Comparison of ENCODE assay signal across 21 mouse cellular contexts in genomic region chr11:80037495-80037894, GRCm38 (mm10). TPM values are rescaled to one million over a fixed set of nuclear protein-coding genes. Genes with fewer than 3 reads are reported as not detected.
DNase-seq lines count a peak whose midpoint lies in the region; TF ChIP-seq lines count a peak whose summit lies in the region.
"Had no signal": no experiment of that assay in that cellular context is flagged by ENCODE, and none has a peak within 500 bp of the region (broad histone marks: within the 10 kb centered on the region; RNA-seq: fewer than 3 reads in every experiment).

No protein-coding gene starts in this region.

- TF ChIP-seq RAD21 in CH12.LX (IDR thresholded peaks at IDR 0.05; ENCODE audit: low read depth, low read length) (no peak), MEL (IDR thresholded peaks at IDR 0.05; ENCODE audit: low read depth, low read length) (no peak)

- H3K9me3 ChIP-seq in CH12.LX (replicated peaks; ENCODE audit: low read length) (no peaks in the 10 kb centered on the region), MEL (replicated peaks; ENCODE audit: insufficient read depth, low read length) (no peaks in the 10 kb centered on the region)
- H3K9me3 ChIP-seq in hindbrain, embryonic 10.5 days: no peaks in the 10 kb centered on the region
- H3K9me3 ChIP-seq: G1E had no signal

- H3K4me1 ChIP-seq in CH12.LX (ENCODE audit: control insufficient read depth in 1 of 2, insufficient read depth in 2 of 2): peaks cover 2 to 27% of the 10 kb centered on the region in 2 experiments
- H3K4me1 ChIP-seq in MEL (ENCODE audit: control insufficient read depth in 1 of 2, insufficient read depth in 2 of 2, low read length in 2 of 2): no peaks in the 10 kb centered on the region
- H3K4me1 ChIP-seq in hindbrain, embryonic 10.5 days (replicated peaks): no peaks in the 10 kb centered on the region

- dilution Hi-C loops in CH12.LX (cut with MboI; ENCODE audit: extremely low pct_ligation_motif_present, extremely low pct_unique_long_range_greater_than_20kb, low sequenced_read_pairs): no loop called here

- H3ac ChIP-seq in myocyte (ENCODE audit: control insufficient read depth, insufficient read length): no peak overlapping the region

- H3K27me3 ChIP-seq in CH12.LX (replicated peaks): no peaks in the 10 kb centered on the region
- no peaks in the 10 kb centered on the region for H3K27me3 ChIP-seq in MEL (ENCODE audit: control insufficient read depth in 1 of 2, insufficient read depth in 2 of 2, low read length in 2 of 2)
- no peaks in the 10 kb centered on the region for H3K27me3 ChIP-seq in myocyte (ENCODE audit: control insufficient read depth, insufficient read depth, insufficient read length)
- H3K27me3 ChIP-seq in hindbrain, embryonic 10.5 days (ENCODE audit: insufficient read depth, poor library complexity, severe bottlenecking): no peaks in the 10 kb centered on the region
- H3K27me3 ChIP-seq: Patski had no signal

- TF ChIP-seq EP300 in CH12.LX (IDR thresholded peaks at IDR 0.05; ENCODE audit: low read length): no peak
- TF ChIP-seq EP300 in MEL (IDR thresholded peaks at IDR 0.05; ENCODE audit: low read depth in 1 of 2, low read length in 2 of 2): no peak

- TF ChIP-seq CTCF in CH12.LX (conservative IDR thresholded peaks at IDR 0.05 in 1 of 2, IDR thresholded peaks at IDR 0.05 in 1 of 2; ENCODE audit: low read depth in 2 of 2, low read length in 2 of 2): no peak
- TF ChIP-seq CTCF in MEL (IDR thresholded peaks at IDR 0.05 in 2 of 3, conservative IDR thresholded peaks at IDR 0.05 in 1 of 3; ENCODE audit: control insufficient read depth in 1 of 3, insufficient read depth in 1 of 3, low read depth in 2 of 3, low read length in 3 of 3, poor library complexity in 1 of 3, severe bottlenecking in 1 of 3): no peak

- H3K4me3 ChIP-seq in CH12.LX (replicated peaks in 1 of 3; ENCODE audit: low read depth in 2 of 3, low read length in 2 of 3, poor library complexity in 1 of 3): no peak overlapping the region
- H3K4me3 ChIP-seq in MEL (ENCODE audit: control insufficient read depth in 1 of 2, insufficient read depth in 1 of 2, low read depth in 2 of 2, low read length in 2 of 2): no peak overlapping the region
- no peak overlapping the region for H3K4me3 ChIP-seq in myocyte
- no peak overlapping the region for H3K4me3 ChIP-seq in hindbrain, embryonic 10.5 days

- DNase-seq in heart, adult 11 months: peak; percentile 75
- DNase-seq in heart, postnatal 14 days: no peak
- DNase-seq in CH12.LX (ENCODE audit: extremely low read depth) (no peak), MEL (ENCODE audit: low read depth, low spot score) (no peak)
- no peak for DNase-seq in hindbrain, embryonic 10.5 days (ENCODE audit: low spot score)
- DNase-seq in kidney, adult 18-20 months: no peak
- DNase-seq in left cerebral cortex, adult 9 months (ENCODE audit: low spot score in 2 of 2): no peak
- DNase-seq: adrenal gland, adult 2 months; adrenal gland, adult 8-10 months; adrenal gland, postnatal 10 days; adrenal gland, postnatal 14 days; adrenal gland, postnatal 25 days; adrenal gland, postnatal 36 days; B cell, adult 2 months; cerebellum, adult 11 months; cerebellum, adult 11-12 months; cerebellum, adult 18-20 months; cerebellum, adult 2 months had no signal

- H3K4me2 ChIP-seq in CH12.LX (ENCODE audit: insufficient read depth, low read depth, poor library complexity, severe bottlenecking) (no peak overlapping the region), myocyte (ENCODE audit: low read depth) (no peak overlapping the region)

- TF ChIP-seq POLR2A in CH12.LX (IDR thresholded peaks at IDR 0.05; ENCODE audit: low read depth, low read length): no peak
- no peak for TF ChIP-seq POLR2A in MEL (IDR thresholded peaks at IDR 0.05; ENCODE audit: control insufficient read depth in 1 of 2, insufficient read depth in 1 of 2, low read depth in 1 of 2, low read length in 2 of 2, poor library complexity in 1 of 2)
- no peak for TF ChIP-seq POLR2A in myocyte (IDR thresholded peaks at IDR 0.05; ENCODE audit: insufficient read length, low read depth)

- 82% methylated on average over 8 of the region's 8 CpGs for WGBS in hindbrain, embryonic 10.5 days

- H3K27ac ChIP-seq in CH12.LX (ENCODE audit: insufficient read depth, low read depth) (no peak overlapping the region), MEL (ENCODE audit: control insufficient read depth, low read depth, low read length) (no peak overlapping the region)
- H3K27ac ChIP-seq in hindbrain, embryonic 10.5 days: no peak overlapping the region

- H3K79me2 ChIP-seq in CH12.LX (replicated peaks; ENCODE audit: control insufficient read depth, extremely low read depth, insufficient read depth, poor library complexity, severe bottlenecking): peaks cover 3% of the 10 kb centered on the region; the same call in 1 of the 2 replicates
- H3K79me2 ChIP-seq in MEL (ENCODE audit: control insufficient read depth, insufficient read depth, low read length, poor library complexity): no peaks in the 10 kb centered on the region
- no peaks in the 10 kb centered on the region for H3K79me2 ChIP-seq in myocyte (ENCODE audit: control insufficient read depth, insufficient read depth)

- intact Hi-C loops in heart, postnatal 14 days (cut with DNase I): no loop called here

- H3K36me3 ChIP-seq in CH12.LX (replicated peaks in 1 of 2; ENCODE audit: control insufficient read depth in 1 of 2, insufficient read depth in 1 of 2, low read length in 1 of 2): peaks cover 22 to 45% of the 10 kb centered on the region in 2 experiments
- peaks cover 0 to 6% of the 10 kb centered on the region in 2 experiments; a peak in 1 of 4 replicates for H3K36me3 ChIP-seq in MEL (ENCODE audit: control insufficient read depth in 1 of 2, insufficient read depth in 2 of 2, low read length in 2 of 2)
- peaks cover 24% of the 10 kb centered on the region for H3K36me3 ChIP-seq in myocyte (ENCODE audit: control insufficient read depth, insufficient read depth)
- peaks cover 35% of the 10 kb centered on the region for H3K36me3 ChIP-seq in hindbrain, embryonic 10.5 days

- in situ Hi-C loops in CH12.LX (cut with MboI; ENCODE audit: low pct_ligation_motif_present, low pct_unique_long_range_greater_than_20kb, low sequenced_read_pairs): no loop called here

- H3K9ac ChIP-seq in CH12.LX (ENCODE audit: insufficient read depth, low read depth): no peak overlapping the region
- no peak overlapping the region for H3K9ac ChIP-seq in MEL (ENCODE audit: control insufficient read depth, low read depth, low read length, poor library complexity, severe bottlenecking)

TF ChIP-seq in CH12.LX, 34 proteins besides CTCF, POLR2A, EP300 and RAD21:
- no peak for TF ChIP-seq IRF4 (IDR thresholded peaks at IDR 0.05; ENCODE audit: low read depth, low read length)
- 0 out of 2 replicates have a peak, but pooled peaks have one; percentile 17 for TF ChIP-seq POLR2AphosphoS2 (IDR thresholded peaks at IDR 0.05; ENCODE audit: low read depth, low read length)

TF ChIP-seq in MEL, 35 proteins besides CTCF, POLR2A, EP300 and RAD21:
- TF ChIP-seq ELF1 (IDR thresholded peaks at IDR 0.05; ENCODE audit: low read depth, low read length) (no peak), POLR2AphosphoS2 (IDR thresholded peaks at IDR 0.05; ENCODE audit: low read length) (peak; percentile 70)

TF ChIP-seq in myocyte, 11 proteins besides CTCF, POLR2A, EP300 and RAD21:
- TF ChIP-seq POLR2AphosphoS2 (IDR thresholded peaks at IDR 0.05; ENCODE audit: insufficient read length, low read depth) (peak; percentile 70), MAX (IDR thresholded peaks at IDR 0.05; ENCODE audit: low read depth) (no peak), REST (IDR thresholded peaks at IDR 0.05; ENCODE audit: insufficient read depth, insufficient read length) (no peak), SRF (IDR thresholded peaks at IDR 0.05; ENCODE audit: control insufficient read depth, insufficient read length, low read depth) (no peak), MYOG (IDR thresholded peaks at IDR 0.05; ENCODE audit: control insufficient read depth in 1 of 3, insufficient read depth in 1 of 3, insufficient read length in 2 of 3, low read depth in 2 of 3) (no peak)
TF ChIP-seq in myocyte: peak in this region for 1.

RNA-seq across cellular contexts. Expression of gene Crlf3, which starts 43.3 kb away (rescaled TPM):
- total RNA-seq in heart, postnatal 14 days (2021): 10 to 100 TPM; 16.1 to 16.9 TPM
- total RNA-seq in CH12.LX (2012; rRNA removed): 106 and 113 TPM in 2 replicates
- total RNA-seq in CH12.LX (2014; rRNA removed): 152 and 173 TPM in 2 replicates
- polyA plus RNA-seq in CH12.LX (2012; ENCODE audit: insufficient read length, low read depth): 114 and 118 TPM in 2 replicates
- total RNA-seq in MEL (2012; rRNA removed): 104 and 107 TPM in 2 replicates
- polyA plus RNA-seq in MEL (2012; ENCODE audit: insufficient read depth in 1 of 2, insufficient read length in 2 of 2, low read depth in 1 of 2, low replicate concordance in 2 of 2, missing spikeins in 1 of 2): 10 to 100 TPM in 1 of 2 experiments, not detected in 1; 71.7 TPM
- 12.6 TPM for polyA plus RNA-seq in myocyte (2012; fragmentation: generic; extraction: Trizol)
- 24.5 and 38.0 TPM in 2 replicates for polyA plus RNA-seq in hindbrain, embryonic 10.5 days (2016; fragmentation: Nextera tagmentation; extraction: Ambion mirVana)

RNA-seq across cellular contexts. Expression of gene Suz12, which starts 44.6 kb away (rescaled TPM):
- total RNA-seq in heart, postnatal 14 days (2021): 10 to 100 TPM; 28.2 to 30.2 TPM
- total RNA-seq in CH12.LX (2012; rRNA removed) (56.7 and 61.9 TPM in 2 replicates), CH12.LX (2014; rRNA removed) (160 and 171 TPM in 2 replicates), MEL (2012; rRNA removed) (33.2 and 35.6 TPM in 2 replicates)
- polyA plus RNA-seq in CH12.LX (2012; ENCODE audit: insufficient read length, low read depth) (106 and 124 TPM in 2 replicates), MEL (2012; ENCODE audit: insufficient read depth in 1 of 2, insufficient read length in 2 of 2, low read depth in 1 of 2, low replicate concordance in 2 of 2, missing spikeins in 1 of 2) (100 to 1,000 TPM in 1 of 2 experiments, 10 to 100 TPM in 1; 43.9 to 191 TPM), myocyte (2012; fragmentation: generic; extraction: Trizol) (8.3 TPM)
- polyA plus RNA-seq in hindbrain, embryonic 10.5 days (2016; fragmentation: Nextera tagmentation; extraction: Ambion mirVana): 15.5 and 20.0 TPM in 2 replicates

RNA-seq across cellular contexts. Expression of gene Atad5, which starts 51.7 kb away (rescaled TPM):
- total RNA-seq in heart, postnatal 14 days (2021): 1 to 10 TPM; 1.8 to 2.0 TPM
- 24.0 and 26.4 TPM in 2 replicates for total RNA-seq in CH12.LX (2012; rRNA removed)
- total RNA-seq in CH12.LX (2014; rRNA removed): 46.3 and 48.1 TPM in 2 replicates
- 32.9 and 35.2 TPM in 2 replicates for polyA plus RNA-seq in CH12.LX (2012; ENCODE audit: insufficient read length, low read depth)
- 22.1 and 22.6 TPM in 2 replicates for total RNA-seq in MEL (2012; rRNA removed)
- polyA plus RNA-seq in MEL (2012; ENCODE audit: insufficient read depth in 1 of 2, insufficient read length in 2 of 2, low read depth in 1 of 2, low replicate concordance in 2 of 2, missing spikeins in 1 of 2): 10 to 100 TPM; 17.1 to 66.9 TPM
- 0.58 TPM for polyA plus RNA-seq in myocyte (2012; fragmentation: generic; extraction: Trizol)
- polyA plus RNA-seq in hindbrain, embryonic 10.5 days (2016; fragmentation: Nextera tagmentation; extraction: Ambion mirVana): 11.5 and 16.2 TPM in 2 replicates
